Mouse (Mus musculus) stomach, postnatal 0 days (tissue): Measurements from ENCODE around the gene Gtf2f2.

Source experiments
- CTCF ChIP-seq: IDR thresholded peaks from 2 replicates; pipeline ENCODE4 v1.5.1; 2016; ENCODE audit warnings: antibody characterized with exemption, low read depth, mild to moderate bottlenecking, moderate library complexity
- EP300 ChIP-seq: optimal IDR thresholded peaks from 2 replicates; pipeline ENCODE3; 2016; ENCODE audit warnings: antibody characterized with exemption

DNA sequence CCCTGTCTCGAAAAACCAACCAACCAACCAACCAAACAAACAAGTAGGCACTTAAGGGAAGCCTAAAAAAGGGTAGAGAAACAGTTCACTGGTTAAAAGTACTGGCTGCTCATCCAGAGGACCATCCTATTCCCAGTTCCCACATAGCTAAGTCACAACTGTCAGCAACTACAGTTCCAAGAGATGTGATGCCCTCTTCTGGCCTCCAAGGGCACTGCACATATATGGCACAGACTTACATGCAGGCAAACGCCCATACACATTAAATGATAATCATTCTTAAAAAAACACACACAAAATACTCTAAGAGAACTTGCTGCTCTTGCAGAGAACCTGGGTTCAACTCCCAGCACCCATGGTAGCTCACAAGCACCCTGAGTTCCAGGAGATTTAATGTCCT is 76.3 kb downstream of the Gtf2f2 start:
- TF ChIP-seq CTCF = peak; percentile 56
- no peak for TF ChIP-seq EP300
